Mouse (Mus musculus): ENCODE data around the gene Ggt1.
"Not testable (repeated sequence)": the region's sequence is repeated elsewhere in the genome, so short reads cannot be mapped to it uniquely, and the experiment has no call there.

Ggt1 gene

GRCm38 (mm10) chr10:75551175-75551574 is 10.2 kb upstream of the Ggt1 start:
- DNase-seq = no peak

GRCm38 (mm10) chr10:75552106-75552505 is 9.3 kb upstream of the Ggt1 start:
- DNase-seq = no peak

GRCm38 (mm10) chr10:75552701-75553450 is 8.5 kb upstream of the Ggt1 start:
- no peak for DNase-seq

GRCm38 (mm10) chr10:75554090-75554489 is 7.3 kb upstream of the Ggt1 start:
- DNase-seq = no peak

- no peak for DNase-seq
Measured at GRCm38 (mm10) chr10:75555557-75555956, 5.8 kb upstream of the Ggt1 start.

- DNase-seq = peak; percentile 82
Measured at GRCm38 (mm10) chr10:75556026-75556425, 5.4 kb upstream of the Ggt1 start.

GRCm38 (mm10) chr10:75558515-75558914 is 2.9 kb upstream of the Ggt1 start:
- no peak for DNase-seq

GRCm38 (mm10) chr10:75559041-75559675 is 2.2 kb upstream of the Ggt1 start:
- no peak for DNase-seq

- DNase-seq = peak; percentile 46
Measured at GRCm38 (mm10) chr10:75559676-75560548, 1.5 kb upstream of the Ggt1 start, which contains the start of gene Lrrc75b. Gene Lrrc75b, minus strand, starts transcription at chr10:75560330.

GRCm38 (mm10) chr10:75560549-75560899 is 880 bp upstream of the Ggt1 start:
- no peak for DNase-seq

GRCm38 (mm10) chr10:75562596-75562995 is 1.2 kb downstream of the Ggt1 start:
- no peak for DNase-seq

GRCm38 (mm10) chr10:75564687-75565265 is 3.4 kb downstream of the Ggt1 start:
- DNase-seq = no peak

GRCm38 (mm10) chr10:75565436-75565835 is 4.0 kb downstream of the Ggt1 start:
- no peak for DNase-seq

- DNase-seq = no peak
Measured at GRCm38 (mm10) chr10:75565906-75566305, 4.5 kb downstream of the Ggt1 start.

GRCm38 (mm10) chr10:75566321-75566720 is 4.9 kb downstream of the Ggt1 start:
- DNase-seq = no peak

GRCm38 (mm10) chr10:75566765-75567164 is 5.4 kb downstream of the Ggt1 start:
- DNase-seq = not testable (repeated sequence)

GRCm38 (mm10) chr10:75568029-75568428 is 6.6 kb downstream of the Ggt1 start:
- no peak for DNase-seq

- DNase-seq = no peak
Measured at GRCm38 (mm10) chr10:75568441-75568840, 7.0 kb downstream of the Ggt1 start.

- DNase-seq = no peak
Measured at GRCm38 (mm10) chr10:75568851-75569250, 7.4 kb downstream of the Ggt1 start.

GRCm38 (mm10) chr10:75570981-75571657 is 9.7 kb downstream of the Ggt1 start:
- no peak for DNase-seq

GRCm38 (mm10) chr10:75571937-75572336 is 10.5 kb downstream of the Ggt1 start:
- no peak for DNase-seq

GRCm38 (mm10) chr10:75573181-75573580 is 11.8 kb downstream of the Ggt1 start:
- no peak for DNase-seq

- no peak for DNase-seq
Measured at GRCm38 (mm10) chr10:75573965-75574364, 12.6 kb downstream of the Ggt1 start.

Measured in right cerebral cortex, adult 18-20 months (tissue).